Mouse (Mus musculus): Measurements from ENCODE around the gene Nek2. TPM values are rescaled to one million over a fixed set of nuclear protein-coding genes. Genes with fewer than 3 reads are reported as not detected.

Nek2 gene
- polyA plus RNA-seq, 1 experiment from 2014 or later: 53.1 TPM

- DNase-seq (ENCODE audit: low spot score): no peak
Observed at GRCm38 (mm10) chr1:191856886-191857651, 35.8 kb downstream of the Nek2 start.

DNA sequence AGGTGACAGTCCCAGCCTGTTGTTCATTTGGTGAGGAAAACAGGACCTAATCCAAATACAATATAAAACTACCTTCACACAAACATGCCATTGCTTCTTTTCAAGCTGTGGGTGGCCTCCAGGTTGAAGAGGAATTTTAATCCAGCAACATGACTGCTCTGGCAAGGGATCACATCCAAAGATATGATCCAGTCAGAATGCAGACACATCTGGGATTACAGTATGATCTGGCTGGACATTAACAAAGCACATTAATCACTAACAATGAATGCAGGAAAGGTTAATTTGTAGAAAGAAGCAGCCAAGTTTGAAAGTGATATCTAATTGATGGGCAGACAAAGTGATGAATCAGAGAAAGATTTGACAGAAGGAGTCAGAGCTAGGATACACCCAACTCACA lies 36.9 kb downstream of the Nek2 start:
- no peak for DNase-seq (ENCODE audit: low spot score)

GRCm38 (mm10) chr1:191859847-191860246 lies 38.6 kb downstream of the Nek2 start:
- DNase-seq (ENCODE audit: low spot score): no peak

DNA sequence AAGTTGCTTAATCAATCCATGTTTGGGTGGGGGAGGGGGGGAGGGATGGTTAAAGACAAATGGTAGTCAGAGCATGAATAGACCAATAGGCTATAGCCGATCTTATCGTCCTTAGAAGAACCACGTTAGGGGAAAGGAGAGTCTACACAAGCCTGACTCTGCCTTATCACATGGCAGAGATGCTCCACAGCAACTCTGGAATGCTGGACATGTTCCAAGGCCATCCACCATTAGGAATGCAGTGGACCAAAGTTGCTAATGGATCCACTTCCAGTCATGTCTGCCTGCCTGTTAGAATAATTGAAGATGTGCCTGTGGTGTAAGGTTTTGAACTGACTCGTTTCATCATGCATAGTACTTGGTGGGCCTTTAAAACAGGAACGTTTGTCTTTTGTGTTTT lies 40.0 kb downstream of the Nek2 start:
- DNase-seq (ENCODE audit: low spot score): no peak

DNA sequence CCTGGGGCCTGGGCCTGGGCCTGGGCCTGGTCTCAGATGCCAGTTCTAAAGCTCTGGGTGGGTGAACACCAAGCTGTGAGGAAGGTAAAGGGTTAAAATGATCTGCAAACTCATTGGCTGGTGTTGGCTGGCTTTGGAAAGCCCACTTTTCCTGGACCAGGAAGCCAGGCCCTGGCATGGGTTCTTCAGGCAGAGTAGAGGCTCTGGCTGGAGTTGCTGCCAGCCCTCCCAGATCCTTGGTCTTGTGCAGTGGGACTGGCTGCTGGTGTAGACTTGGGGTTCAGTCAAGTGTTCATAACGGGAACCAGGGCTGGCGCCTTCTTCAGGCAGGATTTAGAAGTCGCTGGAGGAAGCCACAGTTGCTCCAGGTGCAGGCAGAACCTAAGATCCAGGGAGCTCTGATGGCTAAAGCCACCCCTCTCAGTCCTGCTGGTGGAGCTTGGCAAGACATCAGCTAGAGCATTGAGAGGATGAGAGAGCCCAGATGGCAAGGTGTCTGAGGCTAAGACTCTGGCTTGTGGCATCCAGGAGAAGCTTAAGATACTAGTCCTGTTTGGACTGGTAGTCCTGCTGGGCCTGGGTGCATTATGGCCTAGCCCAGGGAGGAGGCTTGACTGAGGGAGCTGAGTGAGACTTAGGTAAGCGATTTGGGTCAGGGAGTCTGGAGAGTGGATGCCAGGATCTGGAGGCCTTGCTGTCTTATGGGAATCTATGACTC lies 42.7 kb downstream of the Nek2 start:
- DNase-seq (ENCODE audit: low spot score): no peak

DNA sequence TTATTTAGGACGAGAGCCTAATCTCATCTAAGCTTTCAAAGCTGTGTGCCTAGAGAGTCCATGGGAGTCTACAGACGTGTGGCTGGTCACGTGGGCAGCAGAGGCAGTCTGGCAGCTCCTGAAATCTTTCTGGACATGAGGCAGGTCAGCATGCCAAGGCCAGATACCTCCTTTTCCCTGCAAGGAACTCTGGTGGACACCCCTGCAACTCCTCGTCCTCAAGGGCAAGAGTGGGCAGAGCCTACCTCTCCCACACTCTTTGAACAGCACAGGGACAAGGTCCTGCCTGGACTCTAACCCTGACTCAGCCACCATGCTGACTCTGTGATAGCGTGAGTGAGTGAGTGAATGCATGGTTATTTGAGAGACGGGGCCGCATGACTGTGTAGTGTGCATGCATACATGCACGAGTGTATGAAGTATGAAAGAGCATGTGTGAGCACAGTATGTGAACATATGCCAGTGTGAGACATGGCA lies 43.3 kb downstream of the Nek2 start:
- no peak for DNase-seq (ENCODE audit: low spot score)

- no peak for DNase-seq (ENCODE audit: low spot score)
Observed at GRCm38 (mm10) chr1:191872076-191872710, 50.9 kb downstream of the Nek2 start.

- no peak for DNase-seq (ENCODE audit: low spot score)
Observed at GRCm38 (mm10) chr1:191875006-191875405, 53.8 kb downstream of the Nek2 start.

- DNase-seq (ENCODE audit: low spot score): no peak
Observed at GRCm38 (mm10) chr1:191875683-191876305, 54.5 kb downstream of the Nek2 start.

- no peak for DNase-seq (ENCODE audit: low spot score)
Observed at GRCm38 (mm10) chr1:191877681-191878080, 56.4 kb downstream of the Nek2 start.

DNA sequence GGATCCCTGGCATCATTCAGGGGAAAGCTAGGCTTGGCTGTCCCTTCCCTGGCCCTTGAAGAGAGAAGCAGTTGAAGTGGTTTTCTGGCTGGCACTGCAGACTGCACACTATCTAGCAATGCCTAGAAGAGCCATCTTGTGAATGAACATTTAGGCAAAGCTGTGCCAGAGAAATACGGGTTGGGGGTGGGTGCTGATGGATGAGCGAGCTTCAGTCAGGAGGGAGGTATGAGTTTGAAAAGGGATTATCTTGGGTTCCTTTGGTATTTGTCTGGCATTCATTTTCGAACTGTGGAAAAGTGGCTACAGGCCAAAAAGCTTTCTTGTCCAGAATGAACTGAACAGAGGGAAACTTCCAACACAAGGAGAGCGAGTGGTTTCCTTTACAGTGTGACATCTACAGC lies 57.3 kb downstream of the Nek2 start:
- no peak for DNase-seq (ENCODE audit: low spot score)

- no peak for DNase-seq (ENCODE audit: low spot score)
Observed at GRCm38 (mm10) chr1:191880247-191880646, 59.0 kb downstream of the Nek2 start.

- no peak for DNase-seq (ENCODE audit: low spot score)
Observed at GRCm38 (mm10) chr1:191880921-191881609, 59.8 kb downstream of the Nek2 start.

DNA sequence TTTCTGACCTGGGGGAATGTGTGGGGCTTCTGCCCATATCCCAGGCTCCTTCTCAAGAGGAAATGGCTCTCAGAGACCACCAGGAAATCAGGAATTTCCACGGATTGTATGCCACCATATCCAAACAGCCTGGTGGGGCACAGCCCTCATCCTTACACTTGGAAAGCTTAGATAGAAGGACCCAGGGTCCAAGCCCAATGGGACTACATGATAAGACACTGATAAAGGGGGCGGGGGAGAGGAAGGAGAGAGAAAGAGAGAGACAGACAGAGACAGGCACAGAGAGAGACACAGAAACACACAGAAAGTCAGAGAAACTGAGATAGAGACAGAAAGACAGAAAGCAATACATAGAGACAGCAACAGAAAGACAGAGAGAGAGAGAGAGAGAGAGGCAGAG lies 60.4 kb downstream of the Nek2 start:
- DNase-seq (ENCODE audit: low spot score): no peak

Other genes starting within 250 kb of the Nek2 start
- 36.8 and 38.8 TPM in 2 replicates for gene Dtl, start 245.9 kb upstream of the Nek2 start, polyA plus RNA-seq (2015; fragmentation: Nextera tagmentation; extraction: Ambion mirVana)
- gene Ints7, start 245.8 kb upstream of the Nek2 start, polyA plus RNA-seq (2015; fragmentation: Nextera tagmentation; extraction: Ambion mirVana): 43.6 and 45.2 TPM in 2 replicates
- 17.7 and 18.0 TPM in 2 replicates for gene Lpgat1, start 103.6 kb upstream of the Nek2 start, polyA plus RNA-seq (2015; fragmentation: Nextera tagmentation; extraction: Ambion mirVana)
- 1.6 and 2.6 TPM in 2 replicates for gene Slc30a1, start 85.3 kb downstream of the Nek2 start, polyA plus RNA-seq (2015; fragmentation: Nextera tagmentation; extraction: Ambion mirVana)
- 2.3 and 3.7 TPM in 2 replicates for gene Rd3, start 155.9 kb downstream of the Nek2 start, polyA plus RNA-seq (2015; fragmentation: Nextera tagmentation; extraction: Ambion mirVana)